Mouse (Mus musculus) right cerebral cortex, postnatal 25 days (tissue): Measurements from ENCODE around the gene Pold2.

ENCODE experiments used
- DNase-seq: peaks from one replicate; pipeline ENCODE4 v3.0.0; 2022

Pold2 gene

GRCm38 (mm10) chr11:5877921-5878526, at the start of gene Pold2:
TSS of gene Pold2 (minus strand) at chr11:5878292.
- DNase-seq: peak; percentile 97

- DNase-seq: no peak
Observed at GRCm38 (mm10) chr11:5926696-5927220, 48.7 kb upstream of the Pold2 start.

GRCm38 (mm10) chr11:5924699-5925098, 46.6 kb upstream of the Pold2 start:
- DNase-seq: no peak

- no peak for DNase-seq
Observed at GRCm38 (mm10) chr11:5920323-5920960, 42.4 kb upstream of the Pold2 start.

- DNase-seq: no peak
Observed at GRCm38 (mm10) chr11:5919606-5920005, 41.5 kb upstream of the Pold2 start.

- no peak for DNase-seq
Observed at GRCm38 (mm10) chr11:5918111-5918510, 40.0 kb upstream of the Pold2 start.

- no peak for DNase-seq
Observed at GRCm38 (mm10) chr11:5916178-5916548, 38.1 kb upstream of the Pold2 start.

GRCm38 (mm10) chr11:5915429-5916177, 37.5 kb upstream of the Pold2 start:
- peak; percentile 38 for DNase-seq

GRCm38 (mm10) chr11:5914940-5915339, 36.8 kb upstream of the Pold2 start:
- DNase-seq: no peak

GRCm38 (mm10) chr11:5913936-5914335, 35.8 kb upstream of the Pold2 start:
- DNase-seq: peak; percentile 4

- DNase-seq: peak; percentile 20
Observed at GRCm38 (mm10) chr11:5913256-5913655, 35.2 kb upstream of the Pold2 start.

GRCm38 (mm10) chr11:5912635-5913034, 34.5 kb upstream of the Pold2 start:
- DNase-seq: peak; percentile 65

- DNase-seq: no peak
Observed at GRCm38 (mm10) chr11:5908642-5909041, 30.6 kb upstream of the Pold2 start.

GRCm38 (mm10) chr11:5907096-5907495, 29.0 kb upstream of the Pold2 start:
- no peak for DNase-seq

GRCm38 (mm10) chr11:5905778-5906518, 27.9 kb upstream of the Pold2 start:
- no peak for DNase-seq

- DNase-seq: no peak
Observed at GRCm38 (mm10) chr11:5904871-5905270, 26.8 kb upstream of the Pold2 start.

- DNase-seq: no peak
Observed at GRCm38 (mm10) chr11:5904357-5904756, 26.3 kb upstream of the Pold2 start.

- DNase-seq: no peak
Observed at GRCm38 (mm10) chr11:5903844-5904243, 25.8 kb upstream of the Pold2 start.

- no peak for DNase-seq
Observed at GRCm38 (mm10) chr11:5902390-5902789, 24.3 kb upstream of the Pold2 start.

GRCm38 (mm10) chr11:5901950-5902349, 23.9 kb upstream of the Pold2 start:
- DNase-seq: peak; percentile 50

GRCm38 (mm10) chr11:5901320-5901719, 23.2 kb upstream of the Pold2 start:
- no peak for DNase-seq

- no peak for DNase-seq
Observed at GRCm38 (mm10) chr11:5899286-5899685, 21.2 kb upstream of the Pold2 start.

- DNase-seq: no peak
Observed at GRCm38 (mm10) chr11:5898531-5898930, 20.4 kb upstream of the Pold2 start, which contains the start of gene Myl7. TSS of gene Myl7 (minus strand) at chr11:5898782.
